Mouse (Mus musculus): ENCODE data around the gene Rps6ka4.

GRCm38 (mm10) chr19:6825384-6825783 lies 15.1 kb downstream of the Rps6ka4 start:
- no peak for TF ChIP-seq CTCF (IDR thresholded peaks at IDR 0.05; ENCODE audit: insufficient read depth, low read length)
- TF ChIP-seq POLR2A (IDR thresholded peaks at IDR 0.05; ENCODE audit: borderline replicate concordance, extremely low read depth, low read depth, low read length): no peak

Data from lung, adult 2 months (tissue).